Mouse (Mus musculus): ENCODE measurements around the gene Foxp1. TPM values are rescaled to one million over a fixed set of nuclear protein-coding genes. Genes with fewer than 3 reads are reported as not detected.

Gene Foxp1
- polyA plus RNA-seq, 1 experiment from 2014 or later = 89.2 TPM

- Histone ChIP-seq H3K4me2 (ENCODE audit: low read length) (no peak overlapping the region), H3K36me3 (ENCODE audit: control insufficient read depth, insufficient read depth, low read length) (no peaks in the 10 kb centered on the region), H3K9ac (replicated peaks; ENCODE audit: low read length) (no peak overlapping the region), H3K27me3 (ENCODE audit: control insufficient read depth, insufficient read depth, low read length) (no peaks in the 10 kb centered on the region), H3K4me3 (replicated peaks; ENCODE audit: low read depth, low read length) (no peak overlapping the region), H3K9me3 (ENCODE audit: control insufficient read depth, low read length) (no peaks in the 10 kb centered on the region), H3K4me1 (ENCODE audit: control insufficient read depth, insufficient read depth, low read length) (0 out of 2 replicates have a peak, but pooled peaks cover 4% of the 10 kb centered on the region), H3K27ac (replicated peaks; ENCODE audit: low read depth, low read length) (no peak overlapping the region)
- WGBS = 96% methylated on average over 6 of the region's 6 CpGs
- DNase-seq = no peak
- no peak for ATAC-seq (ENCODE audit: low FRiP score, low TSS enrichment)
Measured at GRCm38 (mm10) chr6:99392484-99392883, 130.0 kb downstream of the Foxp1 start.

- 78% methylated on average over 19 of the region's 19 CpGs for WGBS
- no peaks in the 10 kb centered on the region for H3K9me3 ChIP-seq (ENCODE audit: control insufficient read depth, low read length)
- no peak overlapping the region for H3K9ac ChIP-seq (replicated peaks; ENCODE audit: low read length)
- H3K27me3 ChIP-seq (ENCODE audit: control insufficient read depth, insufficient read depth, low read length) = no peaks in the 10 kb centered on the region
- no peak overlapping the region for H3K27ac ChIP-seq (replicated peaks; ENCODE audit: low read depth, low read length)
- no peak overlapping the region for H3K4me3 ChIP-seq (replicated peaks; ENCODE audit: low read depth, low read length)
- DNase-seq (no peak), ATAC-seq (ENCODE audit: low FRiP score, low TSS enrichment) (no peak)
- no peaks in the 10 kb centered on the region for H3K36me3 ChIP-seq (ENCODE audit: control insufficient read depth, insufficient read depth, low read length)
- H3K4me2 ChIP-seq (ENCODE audit: low read length) = no peak overlapping the region
- no peaks in the 10 kb centered on the region for H3K4me1 ChIP-seq (ENCODE audit: control insufficient read depth, insufficient read depth, low read length)
Measured at GRCm38 (mm10) chr6:99388741-99389675, 133.5 kb downstream of the Foxp1 start.

- no peak for ATAC-seq (ENCODE audit: low FRiP score, low TSS enrichment)
- 96% methylated on average over 5 of the region's 5 CpGs for WGBS
- H3K9me3 ChIP-seq (ENCODE audit: control insufficient read depth, low read length) = no peaks in the 10 kb centered on the region
- no peak for DNase-seq
- no peaks in the 10 kb centered on the region for H3K27me3 ChIP-seq (ENCODE audit: control insufficient read depth, insufficient read depth, low read length)
- H3K4me2 ChIP-seq (ENCODE audit: low read length) = no peak overlapping the region
- no peak overlapping the region for H3K4me3 ChIP-seq (replicated peaks; ENCODE audit: low read depth, low read length)
- H3K4me1 ChIP-seq (ENCODE audit: control insufficient read depth, insufficient read depth, low read length) = no peaks in the 10 kb centered on the region
- no peak overlapping the region for H3K9ac ChIP-seq (replicated peaks; ENCODE audit: low read length)
- H3K36me3 ChIP-seq (ENCODE audit: control insufficient read depth, insufficient read depth, low read length) = no peaks in the 10 kb centered on the region
- H3K27ac ChIP-seq (replicated peaks; ENCODE audit: low read depth, low read length) = no peak overlapping the region
Measured at GRCm38 (mm10) chr6:99388023-99388422, 134.5 kb downstream of the Foxp1 start.

- H3K27me3 ChIP-seq (ENCODE audit: control insufficient read depth, insufficient read depth, low read length) = no peaks in the 10 kb centered on the region
Measured at GRCm38 (mm10) chr6:99385059-99385604, 137.4 kb downstream of the Foxp1 start.

GRCm38 (mm10) chr6:99383846-99384472 lies 138.6 kb downstream of the Foxp1 start:
- Histone ChIP-seq H3K4me1 (ENCODE audit: control insufficient read depth, insufficient read depth, low read length) (no peaks in the 10 kb centered on the region), H3K4me3 (replicated peaks; ENCODE audit: low read depth, low read length) (no peak overlapping the region), H3K4me2 (ENCODE audit: low read length) (no peak overlapping the region), H3K36me3 (ENCODE audit: control insufficient read depth, insufficient read depth, low read length) (no peaks in the 10 kb centered on the region), H3K9ac (replicated peaks; ENCODE audit: low read length) (no peak overlapping the region), H3K27ac (replicated peaks; ENCODE audit: low read depth, low read length) (no peak overlapping the region), H3K9me3 (ENCODE audit: control insufficient read depth, low read length) (no peaks in the 10 kb centered on the region), H3K27me3 (ENCODE audit: control insufficient read depth, insufficient read depth, low read length) (no peaks in the 10 kb centered on the region)
- WGBS = 86% methylated on average over 4 of the region's 4 CpGs
- no peak for DNase-seq
- no peak for ATAC-seq (ENCODE audit: low FRiP score, low TSS enrichment)

More at GRCm38 (mm10) chr6:99385059-99385604, 137.4 kb downstream of the Foxp1 start:
- Histone ChIP-seq H3K4me3 (replicated peaks; ENCODE audit: low read depth, low read length) (no peak overlapping the region), H3K9ac (replicated peaks; ENCODE audit: low read length) (no peak overlapping the region), H3K36me3 (ENCODE audit: control insufficient read depth, insufficient read depth, low read length) (no peaks in the 10 kb centered on the region), H3K4me1 (ENCODE audit: control insufficient read depth, insufficient read depth, low read length) (no peaks in the 10 kb centered on the region), H3K4me2 (ENCODE audit: low read length) (no peak overlapping the region), H3K27ac (replicated peaks; ENCODE audit: low read depth, low read length) (no peak overlapping the region), H3K9me3 (ENCODE audit: control insufficient read depth, low read length) (no peaks in the 10 kb centered on the region)
- DNase-seq = no peak
- 85% methylated on average over 2 of the region's 2 CpGs for WGBS
- no peak for ATAC-seq (ENCODE audit: low FRiP score, low TSS enrichment)

- Histone ChIP-seq H3K4me1 (ENCODE audit: control insufficient read depth, insufficient read depth, low read length) (peaks cover 7% of the 10 kb centered on the region; the same call in 1 of the 2 replicates), H3K27me3 (ENCODE audit: control insufficient read depth, insufficient read depth, low read length) (no peaks in the 10 kb centered on the region), H3K4me3 (replicated peaks; ENCODE audit: low read depth, low read length) (no peak overlapping the region), H3K9ac (replicated peaks; ENCODE audit: low read length) (no peak overlapping the region), H3K9me3 (ENCODE audit: control insufficient read depth, low read length) (no peaks in the 10 kb centered on the region), H3K27ac (replicated peaks; ENCODE audit: low read depth, low read length) (no peak overlapping the region), H3K36me3 (ENCODE audit: control insufficient read depth, insufficient read depth, low read length) (no peaks in the 10 kb centered on the region), H3K4me2 (ENCODE audit: low read length) (no peak overlapping the region)
- ATAC-seq (ENCODE audit: low FRiP score, low TSS enrichment) = no peak
- 94% methylated on average over 5 of the region's 5 CpGs for WGBS
- no peak for DNase-seq
Measured at GRCm38 (mm10) chr6:99380146-99380545, 142.4 kb downstream of the Foxp1 start.

- no peaks in the 10 kb centered on the region for H3K36me3 ChIP-seq (ENCODE audit: control insufficient read depth, insufficient read depth, low read length)
- DNase-seq (no peak), ATAC-seq (ENCODE audit: low FRiP score, low TSS enrichment) (no peak)
- no peak overlapping the region for H3K9ac ChIP-seq (replicated peaks; ENCODE audit: low read length)
- WGBS = 78% methylated on average over 7 of the region's 7 CpGs
- no peak overlapping the region for H3K4me2 ChIP-seq (ENCODE audit: low read length)
- H3K27ac ChIP-seq (replicated peaks; ENCODE audit: low read depth, low read length) = no peak overlapping the region
- H3K4me3 ChIP-seq (replicated peaks; ENCODE audit: low read depth, low read length) = no peak overlapping the region
- H3K4me1 ChIP-seq (ENCODE audit: control insufficient read depth, insufficient read depth, low read length) = peaks cover 15% of the 10 kb centered on the region
- H3K9me3 ChIP-seq (ENCODE audit: control insufficient read depth, low read length) = no peaks in the 10 kb centered on the region
- H3K27me3 ChIP-seq (ENCODE audit: control insufficient read depth, insufficient read depth, low read length) = no peaks in the 10 kb centered on the region
Measured at GRCm38 (mm10) chr6:99378997-99379710, 143.4 kb downstream of the Foxp1 start.

GRCm38 (mm10) chr6:99377716-99378115 lies 144.8 kb downstream of the Foxp1 start:
- Histone ChIP-seq H3K4me2 (ENCODE audit: low read length) (no peak overlapping the region), H3K27me3 (ENCODE audit: control insufficient read depth, insufficient read depth, low read length) (no peaks in the 10 kb centered on the region), H3K4me3 (replicated peaks; ENCODE audit: low read depth, low read length) (no peak overlapping the region), H3K27ac (replicated peaks; ENCODE audit: low read depth, low read length) (no peak overlapping the region), H3K9ac (replicated peaks; ENCODE audit: low read length) (no peak overlapping the region), H3K36me3 (ENCODE audit: control insufficient read depth, insufficient read depth, low read length) (no peaks in the 10 kb centered on the region), H3K9me3 (ENCODE audit: control insufficient read depth, low read length) (no peaks in the 10 kb centered on the region), H3K4me1 (ENCODE audit: control insufficient read depth, insufficient read depth, low read length) (peaks cover 15% of the 10 kb centered on the region)
- no peak for ATAC-seq (ENCODE audit: low FRiP score, low TSS enrichment)
- 65% methylated on average over 4 of the region's 4 CpGs for whole genome bisulfite sequencing
- no peak for DNase-seq
